Mouse (Mus musculus) common myeloid progenitor, adult 5-6 weeks (primary cell): ENCODE data around the gene Selenoo. TPM values are rescaled to one million over a fixed set of nuclear protein-coding genes. Genes with fewer than 3 reads are reported as not detected.

Experiments used
- ATAC-seq: replicated peaks from 2 replicates; pipeline ENCODE4 v1.8.0; 2016; ENCODE audit warnings: low read depth, mild to moderate bottlenecking, moderate TSS enrichment, inconsistent platforms; ENCODE audit not compliant: poor library complexity, severe bottlenecking
- total RNA-seq: library from RNA; stranded (forward); fragments of 200-1000, 187-1606 nt; gene quantifications from 2 replicates; pipeline ENCODE4 v1.2.3, GENCODE M21; 2017

Gene Selenoo
- total RNA-seq, result 11.2 and 14.2 TPM in 2 replicates

DNA sequence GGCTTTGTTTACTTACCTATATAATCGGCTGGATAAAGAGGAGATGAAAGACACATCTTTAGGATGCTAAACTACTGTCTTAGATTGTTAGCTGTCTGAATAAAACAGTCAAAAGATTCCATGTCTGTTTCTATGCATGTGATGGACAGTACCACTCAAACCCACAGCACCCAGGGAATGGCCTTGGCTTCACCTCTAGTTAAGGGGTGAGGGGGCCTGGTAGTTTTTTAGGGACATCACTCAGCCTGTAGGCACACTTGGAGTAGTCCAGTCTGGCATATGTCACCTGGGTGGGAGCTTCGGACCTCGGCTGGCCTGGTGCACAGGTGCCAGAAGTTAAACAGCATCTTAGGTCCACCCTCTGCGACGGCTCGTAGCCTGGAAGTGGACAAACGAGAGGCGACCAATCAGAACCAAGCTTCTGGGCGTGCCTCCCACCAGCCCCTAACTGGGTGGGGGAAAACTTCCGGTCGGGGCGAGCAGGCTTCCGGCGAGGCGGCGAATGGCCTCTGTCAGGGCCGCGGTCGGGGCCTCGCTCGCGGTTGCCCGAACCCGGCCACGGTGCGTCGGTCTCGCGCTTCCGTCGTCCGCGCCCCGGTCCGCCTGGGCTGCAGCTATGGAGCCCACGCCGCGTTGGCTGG, at the start of gene Selenoo:
TSS of gene Selenoo (plus strand) at position 478 of the 641 bp plus-strand sequence.
- ATAC-seq, result peak; percentile 95

DNA sequence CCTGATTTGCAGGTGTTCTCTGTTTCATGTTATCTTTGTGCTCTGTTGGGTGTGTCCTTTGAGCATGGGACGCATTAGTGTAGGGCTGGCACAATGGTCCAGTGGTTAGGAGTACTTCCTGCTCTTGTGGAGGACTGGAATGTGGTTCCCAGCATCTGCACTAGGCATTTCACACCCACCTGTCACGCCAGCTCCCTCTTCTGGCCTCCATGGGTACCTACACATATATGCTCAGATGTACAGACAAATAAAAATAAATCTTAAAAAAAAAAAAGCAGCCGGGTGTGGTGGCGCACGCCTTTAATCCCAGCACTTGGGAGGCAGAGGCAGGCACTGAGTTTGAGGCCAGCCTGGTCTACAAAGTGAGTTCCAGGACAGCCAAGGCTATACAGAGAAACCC, 44.5 kb upstream of the Selenoo start:
- no peak for ATAC-seq

DNA sequence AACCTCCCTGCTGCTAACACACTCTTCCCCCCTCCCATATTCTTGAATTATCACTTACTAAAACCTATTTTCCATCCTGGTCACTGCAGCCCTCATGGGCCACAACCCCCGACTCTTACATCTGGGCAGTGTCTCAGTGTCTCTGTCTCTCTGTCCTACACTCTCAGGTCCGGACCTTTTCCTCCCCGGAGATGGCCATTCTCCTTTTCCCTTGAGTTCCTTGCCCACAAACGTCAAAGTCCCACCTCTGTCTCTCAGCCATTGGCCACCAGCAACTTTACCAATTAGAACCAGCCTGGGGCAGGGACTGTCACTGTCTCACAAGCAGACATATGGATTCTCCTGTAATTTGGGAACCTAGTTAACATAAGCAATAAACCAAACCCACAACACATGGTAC, 42.5 kb upstream of the Selenoo start:
- ATAC-seq, result no peak

DNA sequence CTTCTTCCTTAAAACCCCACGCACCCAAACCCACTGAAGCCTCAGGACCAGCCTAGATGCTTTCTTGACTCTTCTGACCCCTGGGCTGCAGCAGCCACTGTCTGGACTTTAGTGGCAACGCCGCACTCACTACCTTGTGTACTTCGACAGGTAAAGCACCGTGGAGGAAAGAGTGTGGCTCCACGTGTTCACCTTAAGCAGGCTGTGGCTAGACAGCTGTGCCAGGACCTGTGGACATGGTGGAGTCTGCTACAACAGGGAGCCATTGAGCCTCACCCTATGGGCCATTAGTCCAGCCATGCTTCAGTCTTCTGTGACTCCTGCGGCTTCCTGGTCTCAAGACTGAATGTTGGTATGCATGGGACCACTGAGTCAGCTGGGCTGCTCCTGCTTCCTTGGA, 34.2 kb upstream of the Selenoo start:
- no peak for ATAC-seq

DNA sequence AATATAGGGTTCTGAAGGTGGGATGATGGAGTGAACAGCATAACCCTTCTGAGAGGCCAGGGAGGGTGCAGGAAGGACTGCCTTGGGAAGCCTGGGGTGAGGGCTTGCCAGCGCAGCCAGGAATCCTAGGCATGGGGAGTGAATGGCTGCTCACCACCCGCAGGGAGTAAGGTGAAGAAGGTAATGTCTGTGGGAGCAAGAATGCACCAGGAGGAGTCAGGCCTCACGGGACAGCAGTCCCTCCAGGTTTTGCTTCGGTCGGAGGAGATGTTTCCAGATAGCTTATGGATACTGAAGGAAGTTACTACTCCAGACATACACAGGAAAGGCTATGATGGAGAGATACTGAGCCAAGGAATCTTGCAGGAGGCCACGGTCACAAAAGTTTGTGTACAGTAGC, 30.1 kb upstream of the Selenoo start:
- ATAC-seq, result 0 out of 2 replicates have a peak, but pooled peaks have one; percentile 4

DNA sequence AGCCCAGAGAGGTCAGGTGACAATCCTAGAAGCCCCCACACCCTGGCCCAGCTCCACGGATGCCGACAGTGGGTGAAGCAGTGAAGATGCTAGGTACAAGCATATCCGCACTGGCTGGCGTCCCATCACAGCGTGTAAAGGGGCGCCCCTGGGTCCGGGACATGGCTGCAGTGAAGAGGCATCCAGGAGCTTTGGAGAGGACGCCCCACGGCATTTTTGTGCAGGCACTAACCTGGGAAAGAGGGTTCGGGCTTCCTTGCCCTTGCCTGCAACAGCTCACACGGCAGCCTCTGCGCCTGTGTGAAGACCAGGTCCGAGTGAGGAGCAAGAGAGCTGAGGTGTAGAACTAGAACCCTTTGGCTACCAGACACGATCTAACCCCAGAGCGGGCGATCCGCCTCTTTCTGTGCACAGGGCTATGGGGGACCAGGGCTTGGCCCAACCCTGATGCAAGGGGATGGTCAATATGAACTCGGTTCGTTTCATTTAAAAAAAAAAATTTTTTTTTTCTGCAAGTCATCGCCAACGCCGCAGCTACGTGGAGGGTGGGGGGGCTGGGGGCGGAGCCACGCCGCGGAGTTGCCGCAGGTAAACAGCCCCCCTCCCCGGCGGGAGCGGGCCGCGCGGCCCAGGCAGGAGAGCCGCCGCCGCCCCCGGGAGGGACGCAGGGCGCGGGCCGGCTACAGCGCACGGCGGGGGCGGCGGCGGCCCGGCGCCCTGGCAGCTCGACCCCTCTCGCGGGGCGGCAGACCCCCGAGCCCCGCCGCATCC, 29.5 kb upstream of the Selenoo start, which contains the start of gene Panx2:
TSS of gene Panx2 (plus strand) at position 574 of the 771 bp plus-strand sequence.
- peak; percentile 46 for ATAC-seq

DNA sequence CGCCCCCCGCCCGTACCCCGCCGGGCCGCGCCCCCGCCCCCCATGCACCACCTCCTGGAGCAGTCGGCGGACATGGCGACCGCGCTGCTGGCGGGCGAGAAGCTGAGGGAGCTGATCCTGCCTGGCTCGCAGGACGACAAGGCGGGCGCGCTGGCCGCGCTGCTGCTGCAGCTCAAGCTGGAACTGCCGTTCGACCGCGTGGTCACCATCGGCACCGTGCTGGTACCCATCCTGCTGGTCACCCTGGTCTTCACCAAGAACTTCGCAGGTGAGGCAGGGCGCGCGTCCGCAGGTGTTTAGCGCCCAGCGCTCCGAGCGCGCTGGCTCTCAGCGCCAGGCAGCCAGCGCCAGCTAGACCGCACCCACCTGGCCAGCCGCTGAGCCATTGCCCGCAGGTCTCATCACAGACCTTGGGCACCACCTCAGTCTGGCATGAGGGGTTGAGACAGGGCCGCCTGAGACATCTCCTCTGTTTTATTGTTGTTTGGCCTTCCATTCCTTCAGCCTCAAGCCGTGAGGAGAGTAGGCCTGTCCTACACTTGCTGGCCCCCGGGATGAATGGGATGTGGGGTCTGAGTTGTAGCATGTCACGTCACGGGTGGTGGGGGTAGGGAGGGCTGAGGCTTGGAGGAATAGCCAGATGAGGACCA, 28.7 kb upstream of the Selenoo start:
- ATAC-seq, result 0 out of 2 replicates have a peak, but pooled peaks have one; percentile 30

DNA sequence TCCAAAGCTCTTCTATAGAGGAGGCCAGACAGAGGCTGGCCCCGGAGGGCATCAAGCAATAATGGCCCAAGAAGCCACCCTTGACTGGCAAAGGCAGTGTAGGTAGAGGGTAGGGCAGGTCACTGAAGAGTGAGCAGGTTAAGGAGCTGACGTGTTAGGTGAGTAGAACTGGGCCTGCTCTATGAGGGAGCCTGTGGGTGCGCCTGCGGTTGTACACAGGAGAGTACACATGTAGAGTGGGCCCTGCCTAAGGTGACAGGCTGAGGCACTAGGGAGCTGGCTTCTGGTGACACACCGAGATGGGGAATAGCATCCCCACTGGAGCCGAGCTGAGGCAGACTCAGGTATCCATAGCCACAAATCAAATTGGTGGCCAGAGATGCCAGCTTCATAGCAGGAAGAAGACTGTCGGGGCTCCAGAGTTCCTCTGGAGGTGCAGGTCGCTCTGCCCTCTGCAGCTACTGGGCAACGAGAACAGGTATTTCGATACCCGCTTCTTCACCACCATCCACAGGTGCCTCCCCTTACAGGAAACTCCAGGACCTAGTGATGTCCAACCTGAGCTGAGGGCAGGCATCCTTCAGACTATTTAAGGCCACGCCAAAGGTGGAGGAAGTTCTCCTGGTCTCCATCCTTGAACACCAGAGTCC, 27.9 kb upstream of the Selenoo start:
- ATAC-seq, result no peak

DNA sequence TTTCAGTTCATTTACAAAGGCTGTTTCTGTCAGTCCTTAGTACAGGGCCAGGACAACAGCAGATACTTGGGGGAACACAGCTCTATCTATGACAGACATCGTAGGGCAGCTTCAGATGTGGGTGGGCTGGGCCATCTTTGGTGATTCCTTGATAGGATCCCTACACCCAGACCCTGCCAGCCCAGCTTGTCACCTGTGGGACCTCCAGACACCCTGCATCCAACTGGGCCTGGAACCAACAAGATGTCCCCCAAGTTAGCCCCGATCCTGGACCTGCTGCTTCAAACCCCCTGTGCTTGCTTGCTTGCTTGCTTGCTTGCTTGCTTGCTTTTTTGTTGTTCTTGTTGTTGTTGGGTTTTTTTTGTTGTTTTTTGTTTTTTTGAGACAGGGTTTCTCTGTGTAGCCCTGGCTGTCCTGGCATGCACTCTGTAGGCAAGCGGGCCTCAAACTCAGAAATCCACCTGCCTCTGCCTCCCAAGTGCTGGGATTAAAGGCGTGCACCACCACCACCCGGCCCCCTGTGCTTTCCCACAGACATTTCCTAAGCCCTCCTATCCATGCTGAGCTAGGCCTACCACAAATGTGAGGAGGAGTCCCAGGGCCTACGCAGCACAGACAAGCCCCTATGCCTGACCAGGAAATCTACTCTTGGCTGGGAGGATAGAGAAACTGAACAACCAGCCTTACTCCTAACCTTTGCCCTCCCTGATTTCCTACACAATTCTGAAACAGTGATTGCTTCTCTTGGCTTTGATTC, 26.9 kb upstream of the Selenoo start:
- ATAC-seq, result no peak

DNA sequence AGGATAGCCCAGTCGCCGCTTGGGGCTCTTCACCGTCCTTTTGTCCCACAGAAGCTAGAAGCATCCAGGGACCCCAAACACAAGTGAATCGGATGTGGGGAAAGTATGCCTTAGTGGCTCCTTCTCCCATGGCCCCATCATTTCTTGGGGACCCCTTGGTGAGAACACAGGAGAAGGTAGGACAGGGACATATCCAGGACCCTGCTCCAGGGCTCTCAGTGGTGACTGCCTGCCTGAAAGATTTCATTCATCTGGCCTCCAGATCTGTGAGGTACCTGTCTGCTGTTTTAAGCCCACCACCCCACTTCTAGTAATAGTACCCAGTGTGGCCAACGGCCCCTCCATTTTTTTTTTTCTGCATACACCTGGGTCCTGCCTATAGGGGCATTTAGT, 26.4 kb upstream of the Selenoo start:
- no peak for ATAC-seq

DNA sequence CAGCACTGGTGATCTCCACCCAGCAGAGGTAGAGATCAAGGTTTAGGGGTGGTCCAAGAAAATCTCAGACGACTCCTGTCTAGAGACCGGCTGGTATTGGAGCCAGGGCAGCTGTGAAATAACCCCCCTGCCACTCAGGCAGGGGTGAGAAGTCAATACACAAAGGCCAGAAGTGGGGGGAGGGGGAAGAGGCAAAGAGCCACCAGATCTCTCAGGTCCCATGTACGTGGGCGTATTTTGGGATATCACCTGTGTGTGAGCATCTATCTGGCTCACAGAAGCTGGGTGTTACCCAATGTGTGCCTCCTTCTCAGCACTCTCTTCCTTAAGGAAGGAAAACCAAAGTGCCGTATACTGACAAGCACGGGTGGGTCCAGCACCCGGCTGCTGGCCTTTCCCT, 25.9 kb upstream of the Selenoo start:
- no peak for ATAC-seq

DNA sequence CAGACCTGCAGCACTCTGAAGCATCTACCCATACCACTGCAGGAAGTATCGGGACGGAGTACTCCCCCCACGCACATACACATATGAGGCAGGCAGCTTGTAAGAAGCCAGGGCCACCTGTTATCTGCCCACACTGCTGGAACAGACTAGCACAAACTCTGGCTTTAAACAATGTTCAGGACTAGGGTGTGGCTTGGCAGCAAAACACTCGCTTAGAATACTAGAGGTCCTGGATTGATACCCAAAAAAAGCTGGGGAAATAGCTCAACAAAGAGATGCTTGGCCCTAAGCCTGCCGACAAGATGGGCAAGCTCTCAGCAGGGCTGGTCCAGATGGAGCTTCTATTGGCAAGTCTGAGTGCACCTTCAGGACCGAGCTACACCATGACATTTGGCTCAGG, 25.3 kb upstream of the Selenoo start:
- ATAC-seq, result no peak

DNA sequence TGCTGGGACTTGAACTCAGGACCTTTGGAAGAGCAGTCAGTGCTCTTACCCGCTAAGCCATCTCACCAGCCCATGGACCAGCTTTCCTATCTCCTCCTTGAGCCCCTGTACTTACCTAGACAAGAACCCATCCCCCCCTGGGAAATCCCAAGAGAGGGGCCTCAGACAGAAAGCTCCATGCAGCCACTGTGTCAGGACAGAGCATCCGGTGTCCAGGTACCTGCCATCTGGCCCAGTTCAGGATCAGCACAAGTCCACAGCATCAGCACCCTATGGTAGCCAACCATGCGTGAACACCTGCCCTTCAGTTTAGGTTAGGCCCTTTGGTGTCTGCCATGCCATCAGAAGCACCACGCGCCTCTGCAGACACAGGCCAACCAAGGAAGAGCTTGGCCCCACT, 24.0 kb upstream of the Selenoo start:
- no peak for ATAC-seq

DNA sequence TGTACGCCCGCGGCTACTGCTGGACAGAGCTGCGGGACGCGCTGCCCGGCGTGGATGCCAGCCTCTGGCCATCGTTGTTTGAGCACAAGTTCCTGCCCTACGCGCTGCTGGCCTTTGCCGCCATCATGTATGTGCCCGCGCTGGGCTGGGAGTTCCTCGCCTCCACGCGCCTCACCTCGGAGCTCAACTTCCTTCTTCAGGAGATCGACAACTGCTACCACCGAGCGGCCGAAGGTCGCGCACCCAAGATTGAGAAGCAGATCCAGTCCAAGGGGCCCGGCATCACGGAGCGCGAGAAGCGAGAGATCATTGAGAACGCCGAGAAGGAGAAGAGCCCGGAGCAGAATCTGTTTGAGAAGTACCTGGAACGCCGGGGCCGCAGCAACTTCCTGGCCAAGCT, 21.3 kb upstream of the Selenoo start:
- ATAC-seq, result peak; percentile 54

DNA sequence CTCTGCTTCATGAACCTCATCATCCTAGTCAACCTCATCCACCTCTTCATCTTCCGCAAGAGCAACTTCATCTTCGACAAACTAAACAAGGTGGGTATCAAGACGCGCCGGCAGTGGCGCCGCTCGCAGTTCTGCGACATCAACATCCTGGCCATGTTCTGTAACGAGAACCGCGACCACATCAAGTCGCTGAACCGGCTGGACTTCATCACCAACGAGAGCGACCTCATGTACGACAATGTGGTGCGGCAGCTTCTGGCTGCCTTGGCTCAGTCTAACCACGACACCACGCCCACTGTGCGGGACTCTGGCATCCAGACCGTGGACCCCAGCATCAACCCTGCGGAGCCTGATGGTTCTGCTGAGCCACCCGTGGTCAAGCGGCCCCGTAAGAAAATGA, 20.7 kb upstream of the Selenoo start:
- ATAC-seq, result 0 out of 2 replicates have a peak, but pooled peaks have one; percentile 19

DNA sequence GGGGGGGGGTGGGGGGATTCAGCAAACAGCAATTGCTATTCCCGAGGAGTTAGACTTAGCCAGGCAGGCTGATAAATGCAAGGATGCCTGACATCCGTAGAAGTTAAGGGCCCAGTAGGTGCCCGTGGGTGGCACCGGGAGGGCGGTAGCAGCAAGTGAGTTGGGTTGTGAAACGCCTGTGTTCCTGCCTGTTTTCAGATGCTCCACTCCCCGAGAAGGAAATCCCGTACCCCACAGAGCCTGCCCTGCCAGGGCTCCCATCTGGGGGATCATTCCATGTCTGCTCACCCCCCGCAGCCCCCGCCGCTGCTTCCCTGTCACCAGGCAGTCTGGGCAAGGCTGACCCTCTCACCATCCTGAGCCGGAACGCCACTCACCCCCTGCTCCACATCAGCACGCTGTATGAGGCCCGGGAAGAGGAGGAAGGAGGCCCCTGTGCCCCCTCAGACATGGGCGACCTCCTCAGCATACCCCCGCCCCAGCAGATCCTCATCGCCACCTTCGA, 19.5 kb upstream of the Selenoo start:
- ATAC-seq, result no peak

DNA sequence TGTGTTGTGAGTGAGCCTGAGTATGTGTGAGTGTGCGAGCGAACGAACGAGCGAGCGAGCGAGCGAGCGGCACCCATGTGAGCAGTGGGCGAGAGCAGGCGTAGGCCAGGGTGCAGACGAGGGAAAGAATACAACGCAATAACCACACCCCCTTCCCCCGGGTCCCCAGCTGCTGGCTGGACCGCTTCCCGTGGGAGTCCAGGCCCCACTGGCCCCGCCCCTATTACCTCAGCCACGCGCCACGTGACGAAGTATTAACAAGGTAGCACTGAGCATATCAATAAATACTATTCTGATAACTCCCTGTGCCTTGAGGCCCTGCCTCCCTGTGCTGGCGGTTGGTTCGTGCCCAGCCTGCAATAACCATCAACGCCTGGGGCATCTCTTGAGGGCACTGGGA, 18.3 kb upstream of the Selenoo start:
- no peak for ATAC-seq

DNA sequence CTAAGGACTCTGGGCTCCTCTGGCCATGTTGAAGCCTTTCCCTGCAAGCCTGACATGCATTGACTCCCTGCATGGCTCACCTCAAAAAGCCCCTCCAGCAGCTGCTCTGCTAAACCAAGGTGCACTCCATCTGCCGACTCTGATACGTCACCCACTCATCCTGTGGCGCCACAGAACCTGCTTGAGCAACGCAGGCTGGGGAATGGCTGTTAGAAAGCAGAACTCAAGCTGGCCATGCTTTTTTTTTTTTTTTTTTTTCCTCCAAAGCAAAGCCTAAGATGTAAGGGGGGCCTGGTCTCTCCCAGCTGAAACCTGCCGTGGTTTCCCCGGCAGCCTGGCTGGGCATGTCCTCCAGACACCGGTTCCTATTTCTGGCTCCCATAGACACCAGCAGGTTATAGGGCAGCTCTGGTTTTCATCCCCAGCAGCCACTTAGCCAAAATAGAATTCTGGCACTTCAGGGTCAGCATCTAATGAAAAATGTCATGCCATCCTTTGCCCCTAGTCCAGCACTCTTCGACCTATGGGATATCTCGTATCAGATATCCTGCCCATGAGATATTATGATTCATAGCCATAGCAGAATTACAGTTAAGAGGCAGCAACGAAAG, 14.8 kb upstream of the Selenoo start:
- ATAC-seq, result peak; percentile 19; the same call in 1 of the 2 replicates
